Mouse (Mus musculus): ENCODE results near the gene Kctd2. TPM values are rescaled to one million over a fixed set of nuclear protein-coding genes. Genes with fewer than 3 reads are reported as not detected.
"Not testable (repeated sequence)": the region's sequence is repeated elsewhere in the genome, so short reads cannot be mapped to it uniquely, and the experiment has no call there.

The Kctd2 gene
- total RNA-seq, 2 experiments from 2014 or later: 12.8 to 15.5 TPM

- intact Hi-C loops (cut with DNase I; ENCODE audit: low total_unique reads): no loop called here
- no peak for DNase-seq
Measured at GRCm38 (mm10) chr11:115432814-115433213, 12.9 kb downstream of the Kctd2 start.

DNA sequence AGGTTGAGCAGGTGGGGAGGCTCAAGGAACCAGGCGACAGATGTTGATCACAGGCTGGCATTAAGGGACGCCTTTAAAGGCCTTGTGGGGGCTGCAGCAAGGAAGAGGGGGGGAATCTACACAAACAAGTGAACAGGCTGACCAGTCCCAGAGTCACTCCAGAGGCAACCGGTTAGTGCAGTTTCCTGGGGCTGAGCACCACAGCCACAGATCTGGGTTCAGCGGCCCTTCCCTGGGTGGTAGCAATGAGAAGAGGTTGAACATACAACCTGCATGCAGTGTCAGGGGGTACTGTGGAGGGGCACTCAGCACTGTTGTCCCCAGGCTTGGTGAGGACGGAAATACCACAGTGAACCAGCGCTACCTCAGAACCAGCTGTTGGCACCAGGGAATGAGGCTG is 13.4 kb downstream of the Kctd2 start:
- intact Hi-C loops (cut with DNase I; ENCODE audit: low total_unique reads): no loop called here
- DNase-seq: no peak

GRCm38 (mm10) chr11:115435596-115436337 is 15.8 kb downstream of the Kctd2 start:
- intact Hi-C loops (cut with DNase I; ENCODE audit: low total_unique reads): no loop called here
- peak; percentile 41 for DNase-seq

GRCm38 (mm10) chr11:115437571-115438122 is 17.7 kb downstream of the Kctd2 start:
- DNase-seq: no peak
- intact Hi-C loops (cut with DNase I; ENCODE audit: low total_unique reads): no loop called here

DNA sequence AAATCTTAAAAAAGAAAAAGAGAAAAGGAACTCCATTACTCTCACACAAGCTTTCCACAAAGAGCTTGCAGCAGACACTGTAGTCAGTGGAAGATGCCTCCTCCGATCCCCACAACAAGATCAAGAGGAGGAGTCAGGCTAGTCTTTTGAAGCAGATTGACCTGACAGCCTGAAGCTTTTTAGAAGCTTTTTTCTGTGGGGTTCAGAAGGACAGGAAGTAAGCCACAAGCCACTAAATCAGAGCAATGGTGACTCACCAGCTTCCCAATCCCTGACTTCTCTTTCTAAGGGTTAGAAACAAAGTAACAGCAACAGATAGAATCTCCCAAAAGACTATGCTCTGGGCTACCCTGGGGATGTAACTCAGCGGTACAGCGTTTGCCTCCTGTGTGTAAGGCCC is 19.4 kb downstream of the Kctd2 start:
- intact Hi-C loops (cut with DNase I; ENCODE audit: low total_unique reads): no loop called here
- no peak for DNase-seq

- no peak for DNase-seq
- intact Hi-C loops (cut with DNase I; ENCODE audit: low total_unique reads): no loop called here
Measured at GRCm38 (mm10) chr11:115439906-115440595, 20.1 kb downstream of the Kctd2 start, which contains the start of gene Trim80. Gene Trim80, plus strand, starts transcription at chr11:115440545.

DNA sequence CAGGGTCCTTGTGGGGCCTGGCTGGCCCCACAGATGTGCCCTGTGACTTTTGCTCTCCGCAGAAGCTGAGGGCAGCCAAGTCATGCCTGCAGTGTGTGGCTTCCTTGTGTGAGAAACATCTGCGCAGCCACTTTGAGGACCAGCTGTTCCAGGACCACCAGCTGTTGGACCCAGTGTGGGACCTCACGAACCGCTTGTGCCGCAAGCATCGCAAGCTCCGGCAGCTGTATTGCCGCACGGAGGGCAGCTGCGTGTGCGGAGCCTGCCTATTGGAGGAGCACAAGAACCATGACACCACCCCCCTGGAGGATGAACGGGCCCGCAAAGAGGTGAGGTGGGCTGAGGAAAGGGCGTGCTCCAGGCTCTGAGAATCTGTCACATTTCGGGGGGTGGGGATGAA is 21.5 kb downstream of the Kctd2 start:
- no peak for DNase-seq
- intact Hi-C loops (cut with DNase I; ENCODE audit: low total_unique reads): no loop called here

- no peak for DNase-seq
- intact Hi-C loops (cut with DNase I; ENCODE audit: low total_unique reads): no loop called here
Measured at GRCm38 (mm10) chr11:115446906-115447305, 27.0 kb downstream of the Kctd2 start.

GRCm38 (mm10) chr11:115447321-115447885 is 27.5 kb downstream of the Kctd2 start:
- no peak for DNase-seq
- intact Hi-C loops (cut with DNase I; ENCODE audit: low total_unique reads): no loop called here

- no peak for DNase-seq
- intact Hi-C loops (cut with DNase I; ENCODE audit: low total_unique reads): no loop called here
Measured at GRCm38 (mm10) chr11:115448075-115448474, 28.1 kb downstream of the Kctd2 start.

DNA sequence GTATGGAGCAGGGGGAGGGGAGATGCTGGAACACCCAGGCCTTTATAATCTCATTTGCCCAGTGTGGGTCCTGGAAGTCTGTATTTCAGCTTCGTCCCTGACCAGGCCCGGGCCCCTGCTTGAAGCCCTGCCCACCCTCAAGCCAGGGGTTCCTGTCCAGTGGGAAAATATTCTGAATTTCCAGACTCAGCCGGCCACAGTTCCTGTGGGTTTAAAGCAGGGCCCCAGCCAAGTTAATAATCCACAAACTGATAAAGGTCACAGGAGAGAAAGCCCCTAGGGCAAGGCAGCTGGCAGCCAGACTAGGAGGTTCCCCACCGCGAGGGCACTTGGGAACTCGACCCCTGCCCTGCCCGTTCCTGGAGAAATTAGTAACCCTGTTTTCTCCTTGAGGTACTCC is 29.1 kb downstream of the Kctd2 start:
- intact Hi-C loops (cut with DNase I; ENCODE audit: low total_unique reads): no loop called here
- DNase-seq: no peak

DNA sequence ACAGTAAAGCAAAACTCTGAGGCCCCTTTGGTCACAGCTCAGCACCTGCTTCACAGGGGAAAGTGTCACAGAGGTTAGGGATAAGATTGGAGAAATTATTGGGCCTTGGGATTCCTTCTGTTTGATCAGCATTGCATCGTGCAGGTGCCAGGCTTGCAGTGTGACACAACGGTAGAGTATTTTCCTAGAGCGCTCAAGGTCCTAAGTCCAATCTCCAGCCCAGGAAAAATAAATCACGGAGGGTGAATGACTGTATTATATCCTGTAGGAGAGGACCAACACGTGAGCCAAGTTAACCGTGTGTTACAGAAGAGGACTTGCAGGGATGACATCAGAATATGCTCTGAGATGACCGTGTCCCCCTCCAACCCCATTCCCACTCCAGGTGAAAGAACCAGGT is 30.2 kb downstream of the Kctd2 start:
- no peak for DNase-seq
- intact Hi-C loops (cut with DNase I; ENCODE audit: low total_unique reads): no loop called here

DNA sequence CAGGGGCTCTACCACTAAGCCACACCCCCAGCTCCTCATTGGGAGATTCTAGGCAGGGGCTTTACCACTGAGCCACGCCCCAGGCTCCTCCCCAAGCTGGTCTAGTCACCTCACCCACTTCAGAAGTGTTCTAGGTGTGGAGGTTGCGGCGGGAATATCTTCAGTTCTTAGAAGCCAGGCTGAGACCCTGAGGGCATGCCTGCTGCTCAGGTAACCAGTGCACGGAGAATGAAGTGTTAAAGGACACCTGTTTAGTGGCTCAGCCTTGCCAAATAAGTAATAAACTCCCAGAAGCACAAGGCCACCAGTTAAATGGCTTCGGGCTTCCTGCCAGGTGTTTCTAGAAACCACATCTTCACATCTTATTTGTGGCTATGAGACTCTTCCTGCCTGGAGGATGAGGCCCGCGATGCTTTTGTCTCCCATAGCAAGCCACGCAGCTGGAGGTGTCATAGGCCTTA is 31.9 kb downstream of the Kctd2 start:
- intact Hi-C loops (cut with DNase I; ENCODE audit: low total_unique reads): no loop called here
- no peak for DNase-seq

- DNase-seq: no peak
- intact Hi-C loops (cut with DNase I; ENCODE audit: low total_unique reads): no loop called here
Measured at GRCm38 (mm10) chr11:115452281-115452860, 32.4 kb downstream of the Kctd2 start.

GRCm38 (mm10) chr11:115453306-115453705 is 33.4 kb downstream of the Kctd2 start:
- intact Hi-C loops (cut with DNase I; ENCODE audit: low total_unique reads): no loop called here
- DNase-seq: no peak

GRCm38 (mm10) chr11:115454822-115455221 is 34.9 kb downstream of the Kctd2 start:
- intact Hi-C loops (cut with DNase I; ENCODE audit: low total_unique reads): not testable (repeated sequence)

GRCm38 (mm10) chr11:115455619-115456018 is 35.7 kb downstream of the Kctd2 start:
- no peak for DNase-seq
- intact Hi-C loops (cut with DNase I; ENCODE audit: low total_unique reads): no loop called here

More at GRCm38 (mm10) chr11:115454822-115455221, 34.9 kb downstream of the Kctd2 start:
- DNase-seq: not testable (repeated sequence)

DNA sequence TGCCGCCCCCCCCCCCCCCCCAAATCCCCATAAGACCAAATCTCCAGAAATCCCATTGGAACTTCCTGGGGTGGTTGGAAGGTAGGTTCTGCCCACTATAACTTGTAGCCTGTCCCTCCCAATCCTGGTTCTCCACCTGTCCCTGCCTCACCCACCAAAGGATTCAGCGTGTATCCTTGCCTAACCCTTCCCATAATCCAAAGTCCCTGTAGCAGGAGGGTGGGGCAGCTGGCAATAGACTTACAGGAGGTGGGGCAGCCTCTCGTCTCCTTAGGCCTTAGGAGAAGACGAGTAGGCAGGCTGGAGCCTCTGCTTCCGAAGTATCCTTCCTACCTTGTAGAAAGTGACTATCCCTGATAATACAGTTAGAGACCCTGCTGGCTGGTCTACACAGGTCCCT is 36.3 kb downstream of the Kctd2 start:
- intact Hi-C loops (cut with DNase I; ENCODE audit: low total_unique reads): no loop called here
- DNase-seq: no peak

- intact Hi-C loops (cut with DNase I; ENCODE audit: low total_unique reads): no loop called here
- no peak for DNase-seq
Measured at GRCm38 (mm10) chr11:115457405-115457804, 37.5 kb downstream of the Kctd2 start.

GRCm38 (mm10) chr11:115460976-115461375 is 41.0 kb downstream of the Kctd2 start:
- intact Hi-C loops (cut with DNase I; ENCODE audit: low total_unique reads): no loop called here
- DNase-seq: no peak

All from gastrocnemius, postnatal 14 days (tissue).